ENCODE assay signal across 8 mouse cellular contexts in genomic region chr3:102159423-102160325, GRCm38 (mm10). TPM values are rescaled to one million over a fixed set of nuclear protein-coding genes. Genes with fewer than 3 reads are reported as not detected.
DNase-seq lines count a peak whose midpoint lies in the region; ATAC-seq and TF ChIP-seq lines count a peak whose summit lies in the region.

No protein-coding gene starts in this region.

- no peak overlapping the region for H3K9ac ChIP-seq in embryonic facial prominence, embryonic 11.5 days (replicated peaks; ENCODE audit: low read length)
- no peak overlapping the region for H3K9ac ChIP-seq in intestine, embryonic 16.5 days (ENCODE audit: low read depth, low read length)

- no peak overlapping the region for H3K27ac ChIP-seq in embryonic facial prominence, embryonic 11.5 days (replicated peaks; ENCODE audit: low read depth, low read length)
- H3K27ac ChIP-seq in embryonic facial prominence, embryonic 10.5 days (replicated peaks), result no peak overlapping the region
- no peak overlapping the region for H3K27ac ChIP-seq in intestine, embryonic 16.5 days (ENCODE audit: low read length)
- H3K27ac ChIP-seq in left cerebral cortex, adult 2 months, result no peak overlapping the region

- H3K27me3 ChIP-seq in embryonic facial prominence, embryonic 11.5 days (ENCODE audit: control insufficient read depth, insufficient read depth, low read length), result no peaks in the 10 kb centered on the region
- no peaks in the 10 kb centered on the region for H3K27me3 ChIP-seq in embryonic facial prominence, embryonic 10.5 days (replicated peaks; ENCODE audit: low read depth, poor library complexity, severe bottlenecking)
- no peaks in the 10 kb centered on the region for H3K27me3 ChIP-seq in intestine, embryonic 16.5 days (replicated peaks; ENCODE audit: control insufficient read depth, insufficient read depth, low read length)

- ATAC-seq in embryonic facial prominence, embryonic 11.5 days (replicated peaks; ENCODE audit: insufficient number of reproducible peaks, low FRiP score, low TSS enrichment, low read depth), result 0 out of 2 replicates have a peak, but pooled peaks have one; percentile 13
- peak; percentile 58; the same call in 1 of the 2 replicates for ATAC-seq in intestine, embryonic 16.5 days

- no peaks in the 10 kb centered on the region for H3K36me3 ChIP-seq in embryonic facial prominence, embryonic 11.5 days (replicated peaks; ENCODE audit: control insufficient read depth, insufficient read depth, low read depth, low read length)
- H3K36me3 ChIP-seq in embryonic facial prominence, embryonic 10.5 days (replicated peaks), result peaks cover 65% of the 10 kb centered on the region
- H3K36me3 ChIP-seq in intestine, embryonic 16.5 days (ENCODE audit: control insufficient read depth, insufficient read depth, low read length), result peaks cover 27% of the 10 kb centered on the region

- no peak for TF ChIP-seq CTCF in left cerebral cortex, adult 2 months (IDR thresholded peaks at IDR 0.05)

- H3K4me1 ChIP-seq in embryonic facial prominence, embryonic 11.5 days (ENCODE audit: control insufficient read depth, insufficient read depth, low read length), result no peaks in the 10 kb centered on the region
- H3K4me1 ChIP-seq in embryonic facial prominence, embryonic 10.5 days, result peaks cover 17% of the 10 kb centered on the region
- peaks cover 7% of the 10 kb centered on the region; the same call in 1 of the 2 replicates for H3K4me1 ChIP-seq in intestine, embryonic 16.5 days (ENCODE audit: control insufficient read depth, insufficient read depth, low read length)

- DNase-seq in embryonic facial prominence, embryonic 11.5 days (ENCODE audit: low spot score), result no peak
- no peak for DNase-seq in embryonic facial prominence, embryonic 10.5 days (ENCODE audit: low spot score)
- peak; percentile 44 for DNase-seq in retina, postnatal 1 day
- no peak for DNase-seq in retina, embryonic 14.5 days (ENCODE audit: low spot score)
- DNase-seq in lung, postnatal 36 days, result peak; percentile 76
- DNase-seq in spleen, postnatal 36 days (ENCODE audit: low spot score in 2 of 2), result no peak
- DNase-seq in left cerebral cortex, adult 2 months (ENCODE audit: extremely low spot score in 1 of 2, low spot score in 2 of 2), result no peak

- H3K4me3 ChIP-seq in embryonic facial prominence, embryonic 11.5 days (ENCODE audit: low read depth, low read length), result no peak overlapping the region
- H3K4me3 ChIP-seq in embryonic facial prominence, embryonic 10.5 days, result no peak overlapping the region
- no peak overlapping the region for H3K4me3 ChIP-seq in intestine, embryonic 16.5 days (ENCODE audit: low read length)
- H3K4me3 ChIP-seq in left cerebral cortex, adult 2 months, result no peak overlapping the region

- intact Hi-C loops in left cerebral cortex, adult 2 months (cut with DNase I), result no loop called here

- H3K4me2 ChIP-seq in embryonic facial prominence, embryonic 11.5 days (ENCODE audit: low read depth, low read length), result no peak overlapping the region
- no peak overlapping the region for H3K4me2 ChIP-seq in intestine, embryonic 16.5 days (ENCODE audit: low read depth, low read length)

- no peaks in the 10 kb centered on the region for H3K9me3 ChIP-seq in embryonic facial prominence, embryonic 11.5 days (replicated peaks; ENCODE audit: control insufficient read depth, low read length)
- no peaks in the 10 kb centered on the region for H3K9me3 ChIP-seq in embryonic facial prominence, embryonic 10.5 days
- no peaks in the 10 kb centered on the region for H3K9me3 ChIP-seq in intestine, embryonic 16.5 days (ENCODE audit: control insufficient read depth, low read length)

- 79% methylated on average over 14 of the region's 14 CpGs for WGBS in embryonic facial prominence, embryonic 11.5 days
- WGBS in embryonic facial prominence, embryonic 10.5 days, result 83% methylated on average over 14 of the region's 14 CpGs
- WGBS in intestine, embryonic 16.5 days, result 69% methylated on average over 14 of the region's 14 CpGs

RNA-seq across cellular contexts. Expression of gene Vangl1, which starts 44.8 kb away (rescaled TPM):
- 11.9 and 12.8 TPM in 2 replicates for polyA plus RNA-seq in embryonic facial prominence, embryonic 11.5 days (2014; fragmentation: Nextera tagmentation; extraction: Ambion mirVana)
- polyA plus RNA-seq in embryonic facial prominence, embryonic 10.5 days (2016; fragmentation: Nextera tagmentation; extraction: Ambion mirVana), result 12.9 and 13.3 TPM in 2 replicates
- 18.7 and 20.6 TPM in 2 replicates for polyA plus RNA-seq in intestine, embryonic 16.5 days (2015; fragmentation: Nextera tagmentation; extraction: Ambion mirVana)
- total RNA-seq in left cerebral cortex, adult 2 months (2021), result 1 to 10 TPM; 4.4 to 6.7 TPM

Comparison
In these comparisons a context has a peak if more than half of its experiments do, and no peak if none do; other contexts are left out.
1. DNase-seq: peak in retina, postnatal 1 day (single experiment) and lung, postnatal 36 days (single experiment); none in embryonic facial prominence, embryonic 11.5 days (single experiment), embryonic facial prominence, embryonic 10.5 days (single experiment), retina, embryonic 14.5 days (single experiment), spleen, postnatal 36 days (0 of 2) and left cerebral cortex, adult 2 months (0 of 2).